In genomic region chr9:106675480-106675879, GRCm38 (mm10) we compare ENCODE assay signal across 8 mouse cellular contexts. TPM values are rescaled to one million over a fixed set of nuclear protein-coding genes. Genes with fewer than 3 reads are reported as not detected.
DNase-seq lines count a peak whose midpoint lies in the region; ATAC-seq lines count a peak whose summit lies in the region.

No protein-coding gene starts in this region.

- DNase-seq in WW6 (ENCODE audit: low read depth, low spot score): peak; percentile 49
- peak; percentile 85 to 91 for DNase-seq in cerebellum, postnatal 36 days
- peak; percentile 83 for DNase-seq in gastrocnemius, adult 18-20 months (ENCODE audit: low spot score)
- peak; percentile 71 to 84 for DNase-seq in left cerebral cortex, adult 8-10 months (ENCODE audit: low spot score in 2 of 2)
- DNase-seq in right cerebral cortex, postnatal 14 days: peak; percentile 82
- peak; percentile 78 to 82 for DNase-seq in urinary bladder, postnatal 36 days (ENCODE audit: low spot score in 2 of 2)

- ATAC-seq in inflammation-experienced regulatory T-cells, adult 6 months: peak; percentile 65
- ATAC-seq in megakaryocyte-erythroid progenitor cell, adult 5-6 weeks (replicated peaks; ENCODE audit: low FRiP score, low TSS enrichment, poor library complexity, severe bottlenecking): peak; percentile 76

RNA-seq across cellular contexts. Expression of gene Tex264, which starts 10.2 kb away (rescaled TPM):
- total RNA-seq in gastrocnemius, adult 18-20 months (2021): 10 to 100 TPM; 29.8 to 30.6 TPM
- polyA plus RNA-seq in inflammation-experienced regulatory T-cells, adult 6 months (2017; shearing (Covaris generic)): 10 to 100 TPM; 23.1 to 36.9 (median 34.4) TPM
- total RNA-seq in left cerebral cortex, adult 8-10 months (2022): 100 to 1,000 TPM in 3 of 4 experiments, 10 to 100 TPM in 1; 94.4 to 115 (median 103) TPM
- total RNA-seq in megakaryocyte-erythroid progenitor cell, adult 5-6 weeks (2014; fragmentation: Nextera tagmentation): 23.8 and 28.7 TPM in 2 replicates
- 20.9 and 24.1 TPM in 2 replicates for total RNA-seq in megakaryocyte-erythroid progenitor cell, adult 5-6 weeks (2017)

RNA-seq across cellular contexts. Expression of gene Grm2, which starts 19.6 kb away (rescaled TPM):
- total RNA-seq in gastrocnemius, adult 18-20 months (2021): not detected
- polyA plus RNA-seq in inflammation-experienced regulatory T-cells, adult 6 months (2017; shearing (Covaris generic)): not detected
- total RNA-seq in left cerebral cortex, adult 8-10 months (2022): 10 to 100 TPM; 42.5 to 59.1 (median 45.4) TPM
- not detected in 2 replicates for total RNA-seq in megakaryocyte-erythroid progenitor cell, adult 5-6 weeks (2014; fragmentation: Nextera tagmentation)
- not detected in 2 replicates for total RNA-seq in megakaryocyte-erythroid progenitor cell, adult 5-6 weeks (2017)

RNA-seq across cellular contexts. Expression of gene Iqcf6, which starts 49.1 kb away (rescaled TPM):
- total RNA-seq in gastrocnemius, adult 18-20 months (2021): not detected
- polyA plus RNA-seq in inflammation-experienced regulatory T-cells, adult 6 months (2017; shearing (Covaris generic)): not detected
- not detected for total RNA-seq in left cerebral cortex, adult 8-10 months (2022)
- total RNA-seq in megakaryocyte-erythroid progenitor cell, adult 5-6 weeks (2014; fragmentation: Nextera tagmentation): not detected in 2 replicates
- total RNA-seq in megakaryocyte-erythroid progenitor cell, adult 5-6 weeks (2017): not detected in 2 replicates

Comparison
In these comparisons a context has a peak if more than half of its experiments do, and no peak if none do; other contexts are left out.
1. Peak in every context shown above with its lines: DNase-seq and ATAC-seq.
2. RNA of gene Grm2, which starts 19.6 kb away (total RNA-seq): 42.5 to 59.1 TPM in left cerebral cortex, adult 8-10 months; not detected in gastrocnemius, adult 18-20 months and not detected in megakaryocyte-erythroid progenitor cell, adult 5-6 weeks; every median in the first group is over 10 times any median in the second.